Mouse (Mus musculus) hindlimb bud, embryonic 11.5 days (tissue): ENCODE measurements around the gene Fam173b.
A peak's percentile ranks its signal among the peaks of the same experiment; 100 is the strongest.

Experiments used
- DNase-seq: peaks from one replicate; pipeline ENCODE4 v3.0.0-alpha.2; 2012; ENCODE audit warnings: low read depth, low spot score; ENCODE audit errors: extremely low spot score

The Fam173b gene

DNA sequence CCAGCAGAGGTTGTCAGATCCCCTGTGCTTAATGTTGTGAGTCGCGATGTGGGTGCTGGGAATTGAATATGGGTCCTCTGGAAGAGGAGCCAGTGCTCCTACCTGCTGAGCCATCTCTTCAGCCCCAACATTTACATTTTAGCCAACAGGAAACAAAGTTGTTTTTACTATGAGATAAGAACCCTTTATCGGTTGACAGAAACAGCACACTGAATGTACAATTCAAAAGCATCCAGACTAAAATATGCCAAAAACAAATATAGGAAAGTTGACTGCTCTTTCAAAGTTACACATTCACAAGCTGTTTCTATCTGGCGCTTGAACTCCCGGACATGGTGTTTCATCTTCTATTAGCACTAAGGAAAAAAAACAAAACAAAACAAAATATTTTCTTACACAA is 15.6 kb upstream of the Fam173b start:
- no peak for DNase-seq

DNA sequence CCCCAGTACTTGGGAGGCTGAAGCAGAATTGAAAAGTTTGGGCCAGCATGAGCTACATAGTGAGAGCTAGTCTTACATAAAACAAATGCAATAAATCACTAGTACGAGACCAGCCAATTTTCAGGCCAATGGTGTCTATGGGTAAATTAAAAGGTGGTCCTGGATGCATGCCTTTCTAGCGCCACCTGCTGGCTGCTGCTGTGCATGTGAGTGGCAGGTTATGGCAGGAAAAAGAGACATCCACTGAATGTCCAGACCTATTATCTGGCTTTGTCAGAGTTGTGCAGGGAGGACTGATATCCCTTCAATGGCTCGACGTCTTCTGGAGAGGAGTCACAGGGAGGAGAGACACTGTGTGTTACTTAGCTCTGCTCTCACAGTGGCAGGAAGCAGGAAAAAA is 15.1 kb upstream of the Fam173b start:
- peak; percentile 71 for DNase-seq

DNA sequence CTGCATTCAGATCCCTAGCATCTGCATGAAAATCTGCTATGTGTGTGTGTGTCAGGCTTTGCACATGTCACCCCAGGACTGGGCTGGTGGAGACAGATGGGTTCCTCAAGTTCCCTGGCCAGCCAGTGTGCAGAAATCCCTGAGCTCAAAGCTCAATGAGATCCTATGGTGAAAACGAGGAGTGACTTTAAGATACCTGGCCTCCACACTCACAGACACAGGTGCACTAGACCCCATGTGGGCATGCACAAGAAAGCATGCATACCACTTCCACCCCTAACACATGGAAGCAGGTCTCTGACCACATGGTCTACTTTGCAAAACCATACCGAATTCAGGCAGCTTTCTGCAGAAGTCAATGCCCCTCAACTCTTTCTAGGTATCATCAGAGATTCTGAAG is 13.9 kb upstream of the Fam173b start:
- DNase-seq: no peak

DNA sequence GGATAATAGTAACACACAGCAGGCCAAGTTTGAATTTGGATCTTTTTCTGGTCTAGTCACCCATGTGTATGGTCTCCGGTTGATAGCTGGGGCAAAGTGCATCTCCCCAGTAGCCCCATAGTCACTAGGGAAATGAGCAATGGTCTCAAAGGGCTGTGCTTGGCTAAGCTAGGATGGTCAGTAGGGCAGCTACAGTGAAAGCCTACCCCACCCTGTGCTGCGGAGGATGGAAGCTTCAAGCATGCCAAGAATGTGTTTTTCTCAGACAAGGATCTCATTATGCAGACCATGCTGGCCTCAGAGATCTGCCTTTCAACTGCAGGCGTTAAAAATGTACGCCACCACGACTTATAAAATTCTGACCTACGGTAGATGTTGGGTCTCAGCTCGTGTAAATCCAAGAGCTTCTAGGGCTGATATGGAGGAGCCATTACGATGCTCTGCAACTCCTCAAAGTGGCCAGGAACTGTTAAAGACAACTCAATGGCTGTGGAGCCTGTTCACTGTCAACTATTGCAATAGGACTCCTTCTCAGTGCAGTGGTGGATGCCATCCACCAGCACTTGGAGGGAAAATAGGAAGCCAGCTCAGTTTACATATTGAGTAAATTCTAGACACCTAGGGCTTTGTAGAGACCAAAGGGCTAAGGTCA is 12.5 kb upstream of the Fam173b start:
- no peak for DNase-seq

- no peak for DNase-seq
Measured at GRCm38 (mm10) chr15:31590176-31590575, 11.5 kb upstream of the Fam173b start.

DNA sequence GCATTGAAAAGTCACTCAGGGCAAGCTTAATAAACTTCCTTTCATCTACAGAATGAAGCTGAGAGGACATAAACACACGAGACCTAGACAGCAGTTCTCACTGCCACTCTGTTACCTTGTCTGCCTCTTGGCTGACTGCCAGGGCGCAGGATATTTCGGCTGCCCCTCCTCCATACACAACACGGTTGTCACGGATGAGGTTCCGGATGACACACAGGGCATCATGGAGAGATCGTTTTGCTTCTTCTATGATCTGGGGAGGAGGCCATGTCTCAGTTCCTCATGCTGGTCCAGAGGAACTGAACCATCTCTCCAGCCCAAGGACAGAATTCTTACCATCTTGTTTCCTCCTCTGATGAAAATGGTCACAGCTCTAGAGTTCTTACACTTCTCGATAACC is 9.1 kb upstream of the Fam173b start:
- DNase-seq: no peak

GRCm38 (mm10) chr15:31594260-31594659 is 7.4 kb upstream of the Fam173b start:
- no peak for DNase-seq

GRCm38 (mm10) chr15:31595651-31596050 is 6.0 kb upstream of the Fam173b start:
- DNase-seq: no peak

DNA sequence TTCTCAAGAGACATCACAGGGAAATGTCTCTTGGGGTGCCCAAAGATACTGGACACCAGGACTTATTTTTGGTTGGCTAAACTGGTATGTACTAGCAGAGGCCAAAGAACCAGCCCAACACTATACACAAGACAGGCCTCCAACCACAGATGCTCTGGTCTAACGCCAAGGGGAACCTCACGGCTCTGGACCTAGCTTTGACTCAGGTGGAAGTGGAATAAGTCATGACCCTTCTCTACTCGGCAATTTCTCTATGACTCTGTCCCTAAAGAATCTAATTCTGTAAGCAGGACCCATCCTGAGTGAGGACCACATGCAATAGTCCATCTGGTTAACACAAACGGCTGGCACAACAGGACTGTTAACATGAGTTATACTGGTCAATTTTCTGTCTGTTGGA is 1.8 kb upstream of the Fam173b start:
- DNase-seq: no peak

DNA sequence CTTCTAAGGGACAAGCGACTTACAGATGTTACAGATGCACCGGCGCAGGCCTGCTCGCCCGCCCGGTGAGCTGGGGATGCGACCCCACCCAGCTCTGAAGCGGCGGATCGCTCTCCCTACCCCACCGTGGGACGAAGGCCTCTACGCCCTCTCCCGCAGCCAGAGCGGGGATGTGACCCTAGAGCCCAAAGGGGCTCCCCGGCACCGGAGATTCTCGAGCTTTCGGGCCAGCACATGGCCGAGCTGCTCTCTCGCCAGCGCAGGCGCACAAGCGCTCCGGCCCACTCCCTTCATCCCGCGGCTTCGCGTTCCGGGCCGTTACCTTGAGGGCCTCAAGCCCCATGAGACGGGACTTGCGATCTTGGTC is 390 bp upstream of the Fam173b start:
- DNase-seq: no peak

DNA sequence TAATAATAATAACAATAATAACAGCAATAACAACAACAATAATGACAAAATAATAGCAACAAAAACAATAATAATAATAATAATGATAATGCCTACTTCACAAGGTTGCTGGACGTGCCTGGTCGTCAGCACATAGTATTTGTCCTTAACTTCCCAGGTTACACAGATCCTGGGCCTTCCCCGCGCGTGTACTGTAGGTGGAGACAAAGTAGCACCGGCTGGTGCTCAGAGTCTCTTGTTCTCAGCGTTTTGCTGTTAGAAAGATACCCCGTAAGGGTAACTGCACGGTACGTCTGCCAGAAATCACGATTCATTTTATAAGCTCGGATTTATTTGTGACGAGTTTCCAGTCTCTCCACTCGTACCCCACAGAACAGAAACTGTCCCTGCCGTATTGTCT is 774 bp downstream of the Fam173b start:
- DNase-seq: peak; percentile 31

DNA sequence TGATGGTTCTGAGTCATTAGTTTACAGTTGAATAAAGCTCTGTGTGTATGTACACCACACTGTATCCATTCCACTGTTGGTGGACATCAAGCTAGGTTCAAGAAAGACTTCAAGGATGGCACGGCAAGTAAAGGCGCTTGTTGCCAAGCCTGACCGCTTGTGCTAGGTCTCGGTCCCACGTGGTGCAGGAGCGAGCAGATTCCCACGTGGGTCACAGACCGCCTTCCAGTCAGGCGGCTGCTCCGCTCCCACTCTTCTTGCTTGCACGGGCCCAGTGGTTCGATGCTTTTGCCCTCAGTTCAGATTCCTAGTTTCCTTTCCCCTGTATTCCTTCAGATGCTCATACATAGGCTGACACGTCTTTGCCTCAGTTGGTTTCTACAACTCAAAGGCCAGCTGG is 1.5 kb downstream of the Fam173b start:
- DNase-seq: no peak

DNA sequence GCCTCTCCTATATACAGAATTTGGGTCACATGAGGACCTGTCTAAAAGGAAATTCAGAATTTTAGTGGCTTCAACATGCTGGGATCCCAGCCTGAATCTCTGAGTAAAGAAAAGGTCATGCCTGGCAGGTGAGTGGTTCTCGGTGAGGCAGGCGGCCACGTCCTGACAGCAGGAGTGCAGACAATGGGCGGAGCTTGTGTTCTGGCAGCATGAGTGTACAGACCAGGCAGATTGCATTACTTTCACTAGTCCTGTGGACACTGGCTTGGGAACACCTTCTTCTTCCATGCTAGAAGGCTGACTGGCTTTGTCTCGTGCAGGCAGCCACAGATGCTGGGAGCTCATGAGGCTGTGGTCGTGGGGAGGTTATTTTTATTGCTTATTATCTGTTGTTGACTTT is 5.2 kb downstream of the Fam173b start:
- DNase-seq: no peak

DNA sequence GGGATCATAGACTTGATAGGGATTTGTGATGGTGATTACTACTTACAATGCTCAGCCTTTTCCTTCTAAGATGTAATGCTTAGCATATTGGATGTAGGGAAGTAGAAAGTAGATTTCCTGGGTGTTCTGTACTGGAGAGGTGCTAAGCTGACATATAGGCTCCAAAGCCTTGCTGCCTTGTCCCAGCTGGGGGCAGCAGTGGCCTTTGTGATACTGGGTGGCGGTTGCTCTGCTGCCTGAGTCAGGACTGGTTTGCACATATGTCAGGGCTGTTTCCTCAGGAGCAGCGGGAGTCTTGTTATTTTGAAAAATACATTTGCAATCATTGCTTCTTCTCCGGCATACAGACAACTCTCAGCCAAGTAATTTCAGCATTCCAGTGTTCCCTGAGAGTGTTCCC is 9.4 kb downstream of the Fam173b start:
- DNase-seq: no peak

- DNase-seq: no peak
Measured at GRCm38 (mm10) chr15:31611976-31612375, 10.3 kb downstream of the Fam173b start.

GRCm38 (mm10) chr15:31613826-31614453 is 12.3 kb downstream of the Fam173b start:
- DNase-seq: no peak

DNA sequence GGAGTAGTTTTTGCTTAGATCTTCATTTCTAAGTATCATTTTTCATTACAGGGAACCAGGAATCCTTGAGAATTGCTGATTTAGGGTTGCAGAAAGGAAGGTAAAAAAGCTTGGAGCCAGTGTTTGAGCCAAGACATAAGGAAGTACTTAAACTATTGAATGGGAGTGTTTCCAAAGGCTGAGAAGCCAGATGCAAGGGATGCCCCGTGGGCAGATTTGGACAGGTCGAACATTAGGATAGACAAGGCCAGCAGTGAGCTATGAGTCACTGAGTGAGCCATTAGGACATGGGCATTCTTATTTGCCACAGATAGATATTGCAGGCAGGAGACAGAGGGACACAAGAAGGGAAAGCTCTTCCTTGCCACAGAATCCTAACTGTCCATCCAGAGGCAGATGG is 13.0 kb downstream of the Fam173b start:
- DNase-seq: no peak

GRCm38 (mm10) chr15:31617261-31617660 is 15.6 kb downstream of the Fam173b start:
- DNase-seq: no peak

GRCm38 (mm10) chr15:31619521-31619920 is 17.9 kb downstream of the Fam173b start:
- DNase-seq: no peak

DNA sequence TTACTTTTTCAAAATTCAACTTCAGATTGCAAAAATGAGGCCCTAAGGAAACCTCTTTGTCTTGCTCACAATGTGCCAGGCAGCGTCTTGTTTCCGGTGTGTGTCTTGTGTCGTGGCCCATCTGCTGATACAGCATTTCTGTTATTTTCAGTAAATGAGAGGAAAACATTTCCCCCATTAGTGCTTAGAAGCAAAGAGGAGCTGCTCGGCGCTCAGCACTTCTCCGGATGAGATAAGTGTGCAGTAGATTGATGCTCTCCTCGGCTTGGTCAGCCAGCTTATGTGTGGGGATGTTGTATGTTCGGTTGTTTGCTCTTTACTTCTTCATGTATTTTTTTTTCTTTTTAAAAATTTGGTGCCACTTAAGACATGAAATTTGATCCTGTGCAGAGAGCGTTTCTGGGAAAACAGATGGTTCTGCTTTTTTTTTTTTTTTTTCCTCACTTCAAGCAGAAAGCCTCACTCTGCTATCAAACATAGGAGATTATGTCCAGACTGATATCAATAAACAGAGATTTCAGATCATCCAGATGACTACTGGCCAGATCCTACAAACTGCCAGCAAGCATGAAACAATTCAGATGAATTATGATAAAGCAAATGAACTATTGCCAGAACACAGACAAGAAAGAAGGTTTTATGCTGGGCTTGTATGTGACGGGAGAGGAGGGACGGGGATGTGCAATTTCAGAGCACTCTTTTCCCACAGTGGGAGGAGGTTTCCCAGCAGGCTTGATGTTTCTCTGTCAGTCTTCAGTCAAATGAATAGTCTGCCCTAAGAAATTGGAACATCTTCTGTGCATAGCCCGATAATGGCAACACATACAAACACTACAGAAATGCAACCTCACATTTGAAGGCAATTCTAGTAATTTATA is 25.9 kb downstream of the Fam173b start:
- no peak for DNase-seq

- DNase-seq: no peak
Measured at GRCm38 (mm10) chr15:31628180-31628579, 26.5 kb downstream of the Fam173b start.

DNA sequence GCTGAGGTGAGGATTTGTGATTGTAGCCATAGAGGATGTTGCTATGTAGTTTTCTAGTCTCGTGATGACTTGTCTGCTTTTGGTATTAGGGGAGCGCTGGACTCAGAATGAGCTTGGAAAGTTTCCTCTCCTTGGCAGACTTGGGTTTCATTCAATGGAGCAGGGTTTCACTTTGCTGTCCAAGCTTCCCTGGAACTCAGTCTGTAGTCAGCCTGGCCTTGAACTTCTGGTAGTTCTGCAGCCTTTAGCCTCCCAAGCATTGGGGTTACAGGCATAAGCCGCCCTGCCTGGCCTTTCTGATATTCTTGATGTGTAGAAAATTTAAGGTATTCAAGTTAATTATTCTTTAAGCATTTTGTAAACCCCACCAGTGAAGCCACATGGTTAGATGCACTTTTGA is 27.9 kb downstream of the Fam173b start:
- DNase-seq: no peak
